Mouse (Mus musculus) heart, embryonic 15.5 days (tissue): ENCODE measurements at regions not wholly inside any gene's neighbourhood (a gene's known extent, or its start where the extent isn't known, plus 50 kb on each side); places are given as distances from the start of the nearest gene placed in this dataset.

Source experiments
- ATAC-seq: fragments of 200-750 bp; cut with Nextera tagmentation; replicated peaks from 2 replicates; pipeline ENCODE4 v1.8.0; 2017; ENCODE audit warnings: low read depth, moderate TSS enrichment; ENCODE audit not compliant: insufficient number of reproducible peaks, insufficient read depth, low FRiP score
- H3K27ac ChIP-seq: fragments of 300-500 bp; sonication (generic); 2 replicates; pipeline ENCODE4 v1.5.1; 2015; ENCODE audit warnings: mild to moderate bottlenecking, inconsistent platforms
- H3K27me3 ChIP-seq: fragments of 300-500 bp; sonication (generic); 2 replicates; pipeline ENCODE4 v1.6.1; 2015; ENCODE audit warnings: inconsistent platforms
- H3K36me3 ChIP-seq: fragments of 300-500 bp; sonication (generic); 2 replicates; pipeline ENCODE4 v1.6.1; 2015; ENCODE audit warnings: mild to moderate bottlenecking, inconsistent platforms
- H3K4me1 ChIP-seq: fragments of 300-500 bp; sonication (generic); replicated peaks from 2 replicates; pipeline ENCODE4 v1.6.1; 2015; ENCODE audit warnings: inconsistent platforms
- H3K4me2 ChIP-seq: fragments of 300-500 bp; sonication (generic); 2 replicates; pipeline ENCODE4 v1.6.1; 2015; ENCODE audit warnings: inconsistent platforms, mild to moderate bottlenecking, moderate library complexity
- H3K4me3 ChIP-seq: fragments of 300-500 bp; sonication (generic); 2 replicates; pipeline ENCODE4 v1.5.1; 2015; ENCODE audit warnings: mild to moderate bottlenecking, inconsistent platforms
- H3K9ac ChIP-seq: fragments of 300-500 bp; sonication (generic); 2 replicates; pipeline ENCODE4 v1.6.1; 2015; ENCODE audit warnings: mild to moderate bottlenecking, inconsistent platforms
- H3K9me3 ChIP-seq: fragments of 300-500 bp; sonication (generic); replicated peaks from 2 replicates; pipeline ENCODE4 v1.6.1; 2016; ENCODE audit warnings: inconsistent platforms
- WGBS: fragments of 180-500 bp; shearing (Covaris S2); methylation state at CpG from one replicate; pipeline ENCODE4 v1.1.7; 2015; ENCODE audit warnings: mixed read lengths; 5-methylcytosine and 5-hydroxymethylcytosine counted together

GRCm38 (mm10) chr13:72691783-72692729 lies 63.4 kb downstream of the Irx2 start:
- no peak overlapping the region for H3K27ac ChIP-seq
- H3K4me1 ChIP-seq: no peaks in the 10 kb centered on the region
- H3K9ac ChIP-seq: no peak overlapping the region
- H3K27me3 ChIP-seq: no peaks in the 10 kb centered on the region
- 69% methylated on average over 12 of the region's 13 CpGs for WGBS
- no peak for ATAC-seq
- H3K9me3 ChIP-seq: no peaks in the 10 kb centered on the region
- H3K36me3 ChIP-seq: no peaks in the 10 kb centered on the region
- no peak overlapping the region for H3K4me2 ChIP-seq
- no peak overlapping the region for H3K4me3 ChIP-seq

GRCm38 (mm10) chr13:72707469-72707868 lies 78.8 kb downstream of the Irx2 start:
- ATAC-seq: no peak
- H3K9me3 ChIP-seq: no peaks in the 10 kb centered on the region

GRCm38 (mm10) chr13:72708728-72709127 lies 80.1 kb downstream of the Irx2 start:
- Histone ChIP-seq H3K27ac (no peak overlapping the region), H3K9me3 (no peaks in the 10 kb centered on the region), H3K4me1 (peaks cover 4% of the 10 kb centered on the region; the same call in 1 of the 2 replicates), H3K27me3 (no peaks in the 10 kb centered on the region), H3K4me2 (no peak overlapping the region), H3K9ac (no peak overlapping the region), H3K4me3 (no peak overlapping the region), H3K36me3 (no peaks in the 10 kb centered on the region)
- WGBS: 68% methylated on average over 2 of the region's 2 CpGs
- no peak for ATAC-seq

More at GRCm38 (mm10) chr13:72707469-72707868, 78.8 kb downstream of the Irx2 start:
- H3K27me3 ChIP-seq: no peaks in the 10 kb centered on the region
- WGBS: 79% methylated on average over 3 of the region's 3 CpGs
- H3K9ac ChIP-seq: no peak overlapping the region
- no peak overlapping the region for H3K27ac ChIP-seq
- no peak overlapping the region for H3K4me2 ChIP-seq
- no peak overlapping the region for H3K4me3 ChIP-seq
- peaks cover 4% of the 10 kb centered on the region; the same call in 1 of the 2 replicates for H3K4me1 ChIP-seq
- no peaks in the 10 kb centered on the region for H3K36me3 ChIP-seq

GRCm38 (mm10) chr13:72710051-72710450 lies 81.4 kb downstream of the Irx2 start:
- no peaks in the 10 kb centered on the region for H3K27me3 ChIP-seq
- no peak overlapping the region for H3K4me3 ChIP-seq
- H3K4me1 ChIP-seq: peaks cover 4% of the 10 kb centered on the region; the same call in 1 of the 2 replicates
- no peaks in the 10 kb centered on the region for H3K9me3 ChIP-seq
- 46% methylated on average over 5 of the region's 5 CpGs for WGBS
- ATAC-seq: no peak
- no peak overlapping the region for H3K4me2 ChIP-seq
- H3K27ac ChIP-seq: no peak overlapping the region
- no peak overlapping the region for H3K9ac ChIP-seq
- no peaks in the 10 kb centered on the region for H3K36me3 ChIP-seq

GRCm38 (mm10) chr13:72711136-72711535 lies 82.5 kb downstream of the Irx2 start:
- no peak for ATAC-seq
- 62% methylated on average over 8 of the region's 8 CpGs for WGBS
- Histone ChIP-seq H3K9ac (no peak overlapping the region), H3K4me2 (no peak overlapping the region), H3K4me3 (no peak overlapping the region), H3K4me1 (peaks cover 4% of the 10 kb centered on the region; the same call in 1 of the 2 replicates), H3K27ac (no peak overlapping the region), H3K27me3 (no peaks in the 10 kb centered on the region), H3K9me3 (no peaks in the 10 kb centered on the region), H3K36me3 (no peaks in the 10 kb centered on the region)

- Histone ChIP-seq H3K4me2 (no peak overlapping the region), H3K27me3 (no peaks in the 10 kb centered on the region), H3K4me1 (peaks cover 4% of the 10 kb centered on the region; the same call in 1 of the 2 replicates), H3K9me3 (no peaks in the 10 kb centered on the region), H3K9ac (no peak overlapping the region), H3K27ac (no peak overlapping the region), H3K4me3 (no peak overlapping the region), H3K36me3 (no peaks in the 10 kb centered on the region)
- no peak for ATAC-seq
- 63% methylated on average over 4 of the region's 4 CpGs for whole genome bisulfite sequencing
Observed at GRCm38 (mm10) chr13:72711842-72712330, 83.3 kb downstream of the Irx2 start.

- H3K9ac ChIP-seq: no peak overlapping the region
- no peak overlapping the region for H3K27ac ChIP-seq
- H3K27me3 ChIP-seq: no peaks in the 10 kb centered on the region
- ATAC-seq: no peak
- no peak overlapping the region for H3K4me3 ChIP-seq
- H3K4me1 ChIP-seq: peaks cover 4% of the 10 kb centered on the region; the same call in 1 of the 2 replicates
- H3K4me2 ChIP-seq: no peak overlapping the region
- no peaks in the 10 kb centered on the region for H3K36me3 ChIP-seq
- WGBS: 42% methylated on average over 7 of the region's 7 CpGs
- no peaks in the 10 kb centered on the region for H3K9me3 ChIP-seq
Observed at GRCm38 (mm10) chr13:72714793-72715192, 86.2 kb downstream of the Irx2 start.

- no peaks in the 10 kb centered on the region for H3K9me3 ChIP-seq
- H3K9ac ChIP-seq: no peak overlapping the region
- no peaks in the 10 kb centered on the region for H3K4me1 ChIP-seq
- no peak overlapping the region for H3K4me3 ChIP-seq
- no peaks in the 10 kb centered on the region for H3K36me3 ChIP-seq
- no peak overlapping the region for H3K4me2 ChIP-seq
- peaks cover 4% of the 10 kb centered on the region; the same call in 1 of the 2 replicates for H3K27me3 ChIP-seq
- H3K27ac ChIP-seq: no peak overlapping the region
- WGBS: 64% methylated on average over 6 of the region's 6 CpGs
- no peak for ATAC-seq
Observed at GRCm38 (mm10) chr13:72715959-72716680, 87.5 kb downstream of the Irx2 start.

- Histone ChIP-seq H3K36me3 (no peaks in the 10 kb centered on the region), H3K27me3 (no peaks in the 10 kb centered on the region), H3K4me1 (no peaks in the 10 kb centered on the region), H3K27ac (no peak overlapping the region), H3K4me3 (no peak overlapping the region), H3K9me3 (no peaks in the 10 kb centered on the region), H3K9ac (no peak overlapping the region), H3K4me2 (no peak overlapping the region)
- no peak for ATAC-seq
- 74% methylated on average over 9 of the region's 9 CpGs for WGBS
Observed at GRCm38 (mm10) chr13:72727126-72727525, 98.5 kb downstream of the Irx2 start.

GRCm38 (mm10) chr13:72735916-72736315 lies 107.3 kb downstream of the Irx2 start:
- ATAC-seq: no peak
- Histone ChIP-seq H3K4me1 (no peaks in the 10 kb centered on the region), H3K36me3 (no peaks in the 10 kb centered on the region), H3K9me3 (no peaks in the 10 kb centered on the region), H3K4me3 (no peak overlapping the region), H3K4me2 (no peak overlapping the region), H3K27ac (no peak overlapping the region), H3K9ac (no peak overlapping the region), H3K27me3 (no peaks in the 10 kb centered on the region)
- 71% methylated on average over 8 of the region's 8 CpGs for WGBS

- H3K4me3 ChIP-seq: no peak overlapping the region
- ATAC-seq: no peak
- no peak overlapping the region for H3K9ac ChIP-seq
- H3K36me3 ChIP-seq: no peaks in the 10 kb centered on the region
- H3K4me1 ChIP-seq: no peaks in the 10 kb centered on the region
- no peaks in the 10 kb centered on the region for H3K9me3 ChIP-seq
- H3K4me2 ChIP-seq: no peak overlapping the region
- no peaks in the 10 kb centered on the region for H3K27me3 ChIP-seq
- H3K27ac ChIP-seq: no peak overlapping the region
- WGBS: 69% methylated on average over 8 of the region's 8 CpGs
Observed at GRCm38 (mm10) chr13:72736992-72737391, 108.4 kb downstream of the Irx2 start.
